Mouse (Mus musculus) midbrain, embryonic 11.5 days (tissue): ENCODE measurements around the gene Trio. TPM values are rescaled to one million over a fixed set of nuclear protein-coding genes. Genes with fewer than 3 reads are reported as not detected.

Experiments
- ATAC-seq: fragments of 200-750 bp; cut with Nextera tagmentation; 2 replicates; pipeline ENCODE4 v1.8.0; 2017; ENCODE audit warnings: moderate TSS enrichment, moderate library complexity; ENCODE audit not compliant: low FRiP score
- DNase-seq: peaks from one replicate; pipeline ENCODE4 v3.0.0; 2015; ENCODE audit warnings: low spot score; ENCODE audit errors: missing footprints
- H3K27ac ChIP-seq: fragments of 300-500 bp; sonication (generic); 2 replicates; pipeline ENCODE4 v1.5.1; 2014; ENCODE audit warnings: low read depth, low read length
- H3K27me3 ChIP-seq: fragments of 300-500 bp; sonication (generic); 2 replicates; pipeline ENCODE4 v1.6.1; 2014; ENCODE audit warnings: mild to moderate bottlenecking, low read length, moderate library complexity, mixed read lengths; ENCODE audit not compliant: control insufficient read depth, insufficient read depth
- H3K36me3 ChIP-seq: fragments of 300-500 bp; sonication (generic); 2 replicates; pipeline ENCODE4 v1.6.1; 2014; ENCODE audit warnings: mild to moderate bottlenecking, low read length, moderate library complexity, mixed read lengths; ENCODE audit not compliant: control insufficient read depth, insufficient read depth
- H3K4me1 ChIP-seq: fragments of 300-500 bp; sonication (generic); 2 replicates; pipeline ENCODE4 v1.6.1; 2014; ENCODE audit warnings: low read length; ENCODE audit not compliant: control insufficient read depth, insufficient read depth
- H3K4me2 ChIP-seq: fragments of 300-500 bp; sonication (generic); 2 replicates; pipeline ENCODE4 v1.6.1; 2014; ENCODE audit warnings: mild to moderate bottlenecking, moderate library complexity
- H3K4me3 ChIP-seq: fragments of 300-500 bp; sonication (generic); 2 replicates; pipeline ENCODE4 v1.5.1; 2014; ENCODE audit warnings: low read depth, low read length
- H3K9ac ChIP-seq: fragments of 300-500 bp; sonication (generic); 2 replicates; pipeline ENCODE4 v1.6.1; 2014; ENCODE audit warnings: low read length
- H3K9me3 ChIP-seq: fragments of 300-500 bp; sonication (generic); 2 replicates; pipeline ENCODE4 v1.6.1; 2016; ENCODE audit warnings: low read length; ENCODE audit not compliant: control insufficient read depth
- WGBS: fragments of 180-500 bp; shearing (Covaris S2); extraction: QIAGEN DNeasy Blood & Tissue Kit; methylation state at CpG from one replicate; pipeline ENCODE4 v1.1.7; 2014; 5-methylcytosine and 5-hydroxymethylcytosine counted together
- polyA plus RNA-seq: library from polyadenylated mRNA; unstranded; fragments of >200 nt; fragmentation: Nextera tagmentation; extraction: Ambion mirVana; gene quantifications from 2 replicates; pipeline ENCODE4 v1.2.1, GENCODE M21; 2014

The Trio gene
- polyA plus RNA-seq, 1 experiment from 2014 or later: 32.5 TPM

DNA sequence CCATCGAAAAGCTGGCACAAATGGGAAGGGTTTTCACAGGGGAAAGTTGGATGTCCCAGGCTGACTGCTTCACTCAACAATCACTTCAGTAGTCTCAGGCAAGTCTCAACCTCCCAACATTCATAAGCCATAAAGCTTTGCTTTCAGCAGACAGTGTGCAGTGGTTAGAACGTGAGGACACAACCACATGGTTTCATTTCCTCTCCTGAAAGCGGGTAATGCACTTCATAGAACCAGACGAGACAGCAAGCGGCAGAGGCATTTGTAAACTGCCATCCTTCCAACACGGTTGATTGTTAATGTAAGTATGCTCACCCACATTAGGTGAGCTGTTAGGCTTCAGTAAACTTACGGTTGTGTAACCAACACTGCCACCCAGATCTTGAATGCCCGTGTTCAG lies 51.0 kb downstream of the Trio start:
- no peaks in the 10 kb centered on the region; the same call in 1 of the 2 replicates for H3K9me3 ChIP-seq
- 92% methylated on average over 8 of the region's 8 CpGs for WGBS
- H3K4me1 ChIP-seq: no peaks in the 10 kb centered on the region
- no peak overlapping the region for H3K9ac ChIP-seq
- ATAC-seq: no peak
- no peak for DNase-seq
- H3K36me3 ChIP-seq: no peaks in the 10 kb centered on the region
- no peaks in the 10 kb centered on the region for H3K27me3 ChIP-seq
- no peak overlapping the region for H3K4me2 ChIP-seq
- no peak overlapping the region for H3K27ac ChIP-seq
- H3K4me3 ChIP-seq: no peak overlapping the region

DNA sequence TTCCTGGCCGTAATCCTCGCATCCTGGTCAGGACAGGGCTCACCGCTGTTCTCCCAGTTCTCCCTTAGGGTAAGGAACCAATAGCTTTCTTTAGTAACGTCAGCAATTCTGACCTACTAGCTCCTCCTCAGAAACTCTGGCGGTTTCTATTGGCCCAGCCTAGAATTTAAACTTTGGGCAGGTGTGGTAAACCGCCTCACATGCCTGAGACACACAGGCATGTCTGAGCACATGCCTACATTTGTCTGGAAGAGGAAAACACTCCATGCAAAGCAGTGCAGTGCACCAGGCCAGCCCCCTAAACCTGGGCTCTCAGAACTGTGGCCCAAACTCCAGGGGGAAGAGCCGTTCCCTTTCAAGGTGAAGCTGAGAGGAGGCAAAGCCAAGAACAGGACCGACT lies 57.5 kb downstream of the Trio start:
- no peaks in the 10 kb centered on the region for H3K27me3 ChIP-seq
- H3K36me3 ChIP-seq: no peaks in the 10 kb centered on the region
- no peak overlapping the region for H3K4me3 ChIP-seq
- H3K4me2 ChIP-seq: no peak overlapping the region
- DNase-seq (no peak), ATAC-seq (no peak)
- no peaks in the 10 kb centered on the region for H3K9me3 ChIP-seq
- peaks cover 12% of the 10 kb centered on the region for H3K4me1 ChIP-seq
- H3K27ac ChIP-seq: no peak overlapping the region
- WGBS: 77% methylated on average over 8 of the region's 8 CpGs
- H3K9ac ChIP-seq: no peak overlapping the region

DNA sequence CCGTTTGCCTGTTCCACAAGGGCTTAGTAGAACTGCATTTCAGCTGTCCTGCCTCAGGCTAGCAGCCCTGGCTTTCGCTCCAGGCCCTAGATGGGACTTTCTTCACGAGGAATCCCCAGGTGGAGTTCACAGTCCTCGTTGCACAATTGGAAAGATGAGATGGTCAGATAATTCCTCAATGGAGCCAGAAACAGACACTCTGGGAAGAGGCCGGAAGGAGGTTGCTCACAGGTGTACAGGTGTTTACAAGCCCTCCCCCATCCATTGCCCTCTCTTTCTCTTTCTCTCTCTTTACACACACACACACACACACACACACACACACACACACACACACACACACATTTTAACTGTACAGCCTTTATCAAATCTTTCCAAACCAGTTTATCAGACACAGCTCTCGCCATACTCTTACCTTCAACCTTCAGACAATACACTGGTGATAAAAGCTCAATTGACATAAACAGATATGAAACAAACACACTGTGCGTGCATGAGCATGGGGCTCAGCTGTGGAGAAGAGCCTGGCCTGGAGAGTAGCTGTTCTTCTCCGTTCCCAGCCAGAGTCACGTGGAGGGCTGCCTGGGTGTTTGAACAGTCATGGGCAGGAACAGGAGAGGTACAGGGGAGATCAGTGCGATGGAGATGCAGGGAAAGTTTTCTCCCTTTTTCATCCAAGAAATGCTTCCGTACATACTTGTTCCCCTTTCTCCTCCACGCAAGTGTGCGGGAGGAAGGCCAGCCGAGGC lies 58.3 kb downstream of the Trio start:
- no peak for ATAC-seq
- Histone ChIP-seq H3K4me2 (no peak overlapping the region), H3K27me3 (no peaks in the 10 kb centered on the region), H3K36me3 (no peaks in the 10 kb centered on the region), H3K9ac (no peak overlapping the region), H3K9me3 (no peaks in the 10 kb centered on the region), H3K4me3 (no peak overlapping the region), H3K4me1 (peaks cover 14% of the 10 kb centered on the region), H3K27ac (no peak overlapping the region)
- 88% methylated on average over 14 of the region's 14 CpGs for WGBS
- DNase-seq: no peak

DNA sequence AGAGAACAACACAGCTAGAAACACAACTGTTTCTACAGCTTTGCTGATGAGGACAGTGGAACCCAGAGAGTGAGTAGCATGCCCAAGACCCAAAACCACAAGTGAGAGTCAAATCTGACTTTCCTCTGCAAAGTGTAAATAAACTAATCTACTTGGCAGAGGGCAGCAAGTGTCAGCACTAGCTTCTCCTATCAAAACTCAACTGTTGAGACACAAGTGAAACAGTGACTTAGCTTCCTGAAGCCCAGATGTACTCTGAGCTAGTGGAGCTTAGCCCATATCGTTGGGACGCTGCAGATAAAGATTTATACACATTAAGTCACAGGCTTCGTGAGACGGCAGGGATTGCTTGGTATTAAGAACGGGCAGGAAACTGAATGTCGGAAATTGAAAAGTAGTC lies 60.8 kb downstream of the Trio start:
- no peak for ATAC-seq
- 81% methylated on average over 6 of the region's 6 CpGs for WGBS

DNA sequence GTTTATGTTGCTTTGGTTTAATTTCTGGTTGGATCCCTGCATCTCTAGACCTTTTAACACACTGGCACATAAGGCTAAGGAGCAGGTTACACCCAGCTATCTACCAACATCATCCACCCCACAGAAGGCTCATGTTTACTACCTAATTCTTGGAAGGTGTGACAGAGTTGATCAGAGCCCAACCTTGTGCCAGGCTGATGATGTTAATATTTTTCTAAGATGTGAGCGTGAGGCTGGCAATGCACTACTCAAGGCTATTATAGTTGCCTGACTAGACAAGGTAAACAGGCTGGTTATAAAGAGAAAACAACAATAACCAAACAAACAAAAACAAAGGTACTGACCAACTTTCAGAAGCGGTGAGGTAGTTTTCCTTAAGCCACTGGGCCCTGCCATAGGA lies 62.1 kb downstream of the Trio start:
- H3K4me3 ChIP-seq: no peak overlapping the region
- H3K27ac ChIP-seq: no peak overlapping the region
- ATAC-seq (no peak), DNase-seq (no peak)
- H3K4me2 ChIP-seq: no peak overlapping the region
- no peaks in the 10 kb centered on the region for H3K9me3 ChIP-seq
- no peak overlapping the region for H3K9ac ChIP-seq
- H3K36me3 ChIP-seq: no peaks in the 10 kb centered on the region
- peaks cover 24% of the 10 kb centered on the region for H3K4me1 ChIP-seq
- no peaks in the 10 kb centered on the region for H3K27me3 ChIP-seq
- WGBS: 84% methylated on average over 2 of the region's 2 CpGs

More for the DNA sequence above, 60.8 kb downstream of the Trio start:
- Histone ChIP-seq H3K4me3 (no peak overlapping the region), H3K27me3 (no peaks in the 10 kb centered on the region), H3K36me3 (no peaks in the 10 kb centered on the region), H3K9ac (no peak overlapping the region), H3K27ac (no peak overlapping the region), H3K9me3 (no peaks in the 10 kb centered on the region), H3K4me1 (peaks cover 22% of the 10 kb centered on the region), H3K4me2 (no peak overlapping the region)
- no peak for DNase-seq

DNA sequence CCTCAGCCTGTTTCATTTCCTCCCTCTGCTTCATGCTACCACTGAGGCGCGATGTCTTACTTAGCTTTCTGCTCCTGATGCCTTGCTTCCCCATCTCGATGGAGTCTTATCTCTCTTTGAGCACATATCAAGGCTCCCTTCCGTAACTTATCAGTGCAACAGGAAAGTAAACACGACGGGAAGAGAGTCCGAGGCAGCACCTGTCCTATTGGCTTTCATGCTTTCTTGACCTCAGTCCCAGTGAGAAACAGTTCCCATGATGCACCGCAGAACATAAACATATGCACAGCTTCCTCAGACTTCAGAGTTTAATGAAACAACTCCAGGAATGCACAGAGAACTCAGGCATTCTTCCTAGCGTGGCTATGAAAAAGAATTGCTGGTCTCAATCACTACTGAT lies 65.0 kb downstream of the Trio start:
- ATAC-seq (no peak), DNase-seq (no peak)
- H3K27ac ChIP-seq: no peak overlapping the region
- H3K36me3 ChIP-seq: no peaks in the 10 kb centered on the region
- no peaks in the 10 kb centered on the region for H3K27me3 ChIP-seq
- H3K9me3 ChIP-seq: no peaks in the 10 kb centered on the region
- WGBS: 76% methylated on average over 9 of the region's 9 CpGs
- no peak overlapping the region for H3K4me3 ChIP-seq
- H3K4me2 ChIP-seq: no peak overlapping the region
- H3K4me1 ChIP-seq: peaks cover 21% of the 10 kb centered on the region
- no peak overlapping the region for H3K9ac ChIP-seq

DNA sequence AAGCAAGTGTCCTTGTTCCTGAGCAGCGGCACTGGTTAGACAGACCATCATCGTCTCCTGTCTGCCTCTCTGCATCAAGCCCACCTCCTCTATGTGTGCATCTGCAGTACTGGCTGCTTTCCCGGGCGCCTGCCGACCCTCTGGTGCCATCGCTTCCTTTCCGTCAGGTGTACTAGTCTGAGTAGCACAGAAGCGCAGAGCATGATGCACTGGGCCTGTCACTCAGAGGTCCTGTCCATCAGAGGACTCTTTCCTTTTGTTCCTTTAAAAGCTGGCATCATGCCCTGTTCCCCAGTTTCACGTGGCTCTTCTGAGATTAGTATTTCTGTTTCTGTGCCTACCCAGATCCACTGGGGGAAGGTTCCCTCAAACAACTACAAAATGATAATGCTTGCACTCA lies 67.8 kb downstream of the Trio start:
- no peaks in the 10 kb centered on the region for H3K27me3 ChIP-seq
- WGBS: 88% methylated on average over 9 of the region's 9 CpGs
- H3K27ac ChIP-seq: no peak overlapping the region
- H3K9me3 ChIP-seq: no peaks in the 10 kb centered on the region
- ATAC-seq: no peak
- no peak overlapping the region for H3K9ac ChIP-seq
- no peak overlapping the region for H3K4me2 ChIP-seq
- H3K36me3 ChIP-seq: no peaks in the 10 kb centered on the region
- H3K4me1 ChIP-seq: peaks cover 16% of the 10 kb centered on the region
- H3K4me3 ChIP-seq: no peak overlapping the region
- no peak for DNase-seq

DNA sequence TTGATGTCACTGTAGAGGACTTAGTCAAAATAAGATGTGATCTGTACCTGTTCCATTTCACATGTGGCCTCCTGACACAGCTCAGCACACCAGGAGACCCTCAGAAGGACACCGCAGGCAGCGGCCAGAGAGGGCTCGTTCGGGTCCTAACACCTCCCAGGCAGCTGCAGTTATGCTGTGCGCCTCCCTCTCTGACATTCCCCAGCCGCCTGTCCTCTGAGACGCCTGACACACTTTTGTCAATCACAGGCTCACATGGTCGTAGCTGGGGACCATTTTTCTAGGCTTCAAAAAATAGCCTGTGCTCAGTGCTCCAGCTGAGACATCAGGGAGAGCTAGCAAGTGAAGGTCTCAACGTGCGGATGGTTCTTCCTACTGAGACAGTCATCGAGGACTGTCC lies 70.0 kb downstream of the Trio start:
- ATAC-seq (no peak), DNase-seq (no peak)
- 50% methylated on average over 11 of the region's 11 CpGs for WGBS
- no peak overlapping the region for H3K4me3 ChIP-seq
- H3K4me2 ChIP-seq: no peak overlapping the region
- no peaks in the 10 kb centered on the region for H3K9me3 ChIP-seq
- H3K36me3 ChIP-seq: no peaks in the 10 kb centered on the region
- H3K4me1 ChIP-seq: peaks cover 9% of the 10 kb centered on the region
- H3K27me3 ChIP-seq: no peaks in the 10 kb centered on the region
- no peak overlapping the region for H3K27ac ChIP-seq
- H3K9ac ChIP-seq: no peak overlapping the region

DNA sequence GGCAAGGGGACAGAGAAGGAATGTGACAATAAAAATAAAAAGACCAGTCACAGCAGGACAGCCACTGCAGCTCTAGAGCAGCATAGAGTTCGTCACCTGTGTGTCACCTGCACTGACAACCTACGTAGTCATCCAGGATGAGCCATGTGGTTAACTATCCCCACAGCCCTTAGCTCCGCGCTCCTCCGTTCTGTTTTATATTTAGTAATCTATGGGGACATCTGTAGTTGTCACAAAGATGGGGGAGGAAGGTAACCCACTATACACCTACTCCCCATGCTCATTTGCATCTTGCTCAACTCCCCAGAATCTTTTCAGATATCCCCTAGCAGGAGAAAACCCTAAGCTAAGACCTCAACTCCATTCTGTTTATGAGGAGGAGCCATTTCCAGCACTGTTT lies 71.3 kb downstream of the Trio start:
- H3K36me3 ChIP-seq: no peaks in the 10 kb centered on the region
- H3K4me2 ChIP-seq: no peak overlapping the region
- WGBS: 96% methylated on average over 5 of the region's 5 CpGs
- ATAC-seq (no peak), DNase-seq (no peak)
- peaks cover 6% of the 10 kb centered on the region for H3K4me1 ChIP-seq
- H3K4me3 ChIP-seq: no peak overlapping the region
- no peaks in the 10 kb centered on the region for H3K27me3 ChIP-seq
- no peak overlapping the region for H3K27ac ChIP-seq
- no peaks in the 10 kb centered on the region for H3K9me3 ChIP-seq
- H3K9ac ChIP-seq: no peak overlapping the region
